ENCODE assay signal across 27 mouse cellular contexts in the genomic region with DNA sequence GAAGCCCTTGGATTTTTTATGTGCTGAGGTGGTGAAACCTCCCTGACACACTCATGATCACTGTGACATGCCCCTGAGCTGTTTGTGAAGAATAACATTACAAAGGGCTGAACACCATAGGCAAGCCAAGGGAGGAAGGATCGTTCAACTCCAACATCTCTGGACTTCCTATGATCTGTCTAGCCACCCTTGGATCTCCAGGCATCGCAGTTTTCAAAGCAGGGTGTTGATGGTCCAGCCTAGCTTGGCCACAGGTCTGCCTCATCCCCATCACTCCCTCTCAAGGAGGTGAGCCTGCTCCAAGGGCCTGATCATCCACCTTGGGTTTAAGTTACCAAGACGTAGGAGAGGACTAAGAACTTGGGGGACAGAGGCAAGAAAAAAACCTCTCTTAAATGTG.
A peak's percentile ranks its signal among the peaks of the same experiment; 100 is the strongest.
DNase-seq lines count a peak whose midpoint lies in the region; ATAC-seq and TF ChIP-seq lines count a peak whose summit lies in the region.
"Had no signal": no experiment of that assay in that cellular context is flagged by ENCODE, and none has a peak within 500 bp of the region (broad histone marks: within the 10 kb centered on the region; RNA-seq: fewer than 3 reads in every experiment).

No protein-coding gene starts in this region.

- no peaks in the 10 kb centered on the region for H3K36me3 ChIP-seq in heart, embryonic 11.5 days (ENCODE audit: control insufficient read depth, insufficient read depth, low read length)
- no peaks in the 10 kb centered on the region for H3K36me3 ChIP-seq in lung, postnatal 0 days (ENCODE audit: insufficient read depth, low read length)
- no peaks in the 10 kb centered on the region for H3K36me3 ChIP-seq in embryonic facial prominence, embryonic 10.5 days (replicated peaks)
- H3K36me3 ChIP-seq in hindbrain, embryonic 12.5 days = no peaks in the 10 kb centered on the region
- H3K36me3 ChIP-seq: embryonic facial prominence, embryonic 13.5 days; G1E; heart, embryonic 10.5 days; hindbrain, embryonic 13.5 days; intestine, embryonic 15.5 days had no signal

- no peak overlapping the region for H3K27ac ChIP-seq in heart, embryonic 11.5 days (ENCODE audit: low read depth, low read length)
- peak overlapping the region; percentile 54; the same call in 1 of the 2 replicates for H3K27ac ChIP-seq in lung, postnatal 0 days (ENCODE audit: low read length)
- no peak overlapping the region for H3K27ac ChIP-seq in embryonic facial prominence, embryonic 10.5 days (replicated peaks)
- H3K27ac ChIP-seq in hindbrain, embryonic 12.5 days = no peak overlapping the region
- H3K27ac ChIP-seq: embryonic facial prominence, embryonic 13.5 days; heart, embryonic 10.5 days; hindbrain, embryonic 13.5 days; intestine, embryonic 15.5 days had no signal

- H3K4me2 ChIP-seq in heart, embryonic 11.5 days = no peak overlapping the region
- H3K4me2 ChIP-seq in lung, postnatal 0 days (replicated peaks; ENCODE audit: low read depth, low read length) = no peak overlapping the region
- no peak overlapping the region for H3K4me2 ChIP-seq in hindbrain, embryonic 12.5 days (replicated peaks)
- H3K4me2 ChIP-seq: embryonic facial prominence, embryonic 13.5 days; hindbrain, embryonic 13.5 days; intestine, embryonic 15.5 days had no signal

- H3K9ac ChIP-seq in heart, embryonic 11.5 days (ENCODE audit: low read depth, low read length) = no peak overlapping the region
- H3K9ac ChIP-seq in lung, postnatal 0 days (replicated peaks; ENCODE audit: low read depth) = no peak overlapping the region
- no peak overlapping the region for H3K9ac ChIP-seq in hindbrain, embryonic 12.5 days
- H3K9ac ChIP-seq: embryonic facial prominence, embryonic 13.5 days; forebrain, postnatal 0 days; hindbrain, embryonic 13.5 days; intestine, embryonic 15.5 days had no signal

- DNase-seq in heart, adult 11 months = peak; percentile 82
- no peak for DNase-seq in lung, postnatal 0 days (ENCODE audit: low spot score)
- DNase-seq in lung, postnatal 14 days = no peak
- DNase-seq in embryonic facial prominence, embryonic 10.5 days (ENCODE audit: low spot score) = peak; percentile 6
- no peak for DNase-seq in liver
- DNase-seq: adrenal gland, postnatal 10 days; adrenal gland, postnatal 36 days; B cell, adult 2 months; cerebellum, adult 11 months; cerebellum, adult 2 months; cerebellum, adult 9-11 months; cerebellum, postnatal 25 days; forebrain, postnatal 0 days; gastrocnemius, postnatal 25 days; heart, postnatal 14 days; heart, postnatal 4 days; kidney, adult 11 months had no signal

- no peaks in the 10 kb centered on the region for H3K4me1 ChIP-seq in heart, embryonic 11.5 days (ENCODE audit: control insufficient read depth, insufficient read depth, low read length)
- H3K4me1 ChIP-seq in lung, postnatal 0 days (ENCODE audit: insufficient read depth, low read depth, low read length) = no peaks in the 10 kb centered on the region; the same call in 1 of the 2 replicates
- peaks cover 35% of the 10 kb centered on the region for H3K4me1 ChIP-seq in embryonic facial prominence, embryonic 10.5 days
- H3K4me1 ChIP-seq in hindbrain, embryonic 12.5 days = peaks cover 2% of the 10 kb centered on the region; the same call in 1 of the 2 replicates
- H3K4me1 ChIP-seq: hindbrain, embryonic 13.5 days had no signal

- H3K4me3 ChIP-seq in heart, embryonic 11.5 days (ENCODE audit: low read depth, low read length) = no peak overlapping the region
- H3K4me3 ChIP-seq in lung, postnatal 0 days (ENCODE audit: low read depth, low read length) = no peak overlapping the region
- no peak overlapping the region for H3K4me3 ChIP-seq in embryonic facial prominence, embryonic 10.5 days
- no peak overlapping the region for H3K4me3 ChIP-seq in hindbrain, embryonic 12.5 days
- H3K4me3 ChIP-seq: embryonic facial prominence, embryonic 13.5 days; heart, embryonic 10.5 days; hindbrain, embryonic 13.5 days; intestine, embryonic 15.5 days had no signal

- peaks cover 3% of the 10 kb centered on the region; the same call in 1 of the 2 replicates for H3K27me3 ChIP-seq in heart, embryonic 11.5 days (ENCODE audit: control insufficient read depth, insufficient read depth, low read length)
- H3K27me3 ChIP-seq in lung, postnatal 0 days (replicated peaks; ENCODE audit: insufficient read depth, low read length) = no peaks in the 10 kb centered on the region
- no peaks in the 10 kb centered on the region for H3K27me3 ChIP-seq in embryonic facial prominence, embryonic 10.5 days (replicated peaks; ENCODE audit: low read depth, poor library complexity, severe bottlenecking)
- H3K27me3 ChIP-seq in hindbrain, embryonic 12.5 days = no peaks in the 10 kb centered on the region
- H3K27me3 ChIP-seq: embryonic facial prominence, embryonic 13.5 days; hindbrain, embryonic 13.5 days; intestine, embryonic 15.5 days; Patski had no signal

- TF ChIP-seq CTCF in lung, postnatal 0 days (IDR thresholded peaks at IDR 0.05) = no peak

- no peak for ATAC-seq in heart, embryonic 11.5 days (replicated peaks; ENCODE audit: insufficient number of reproducible peaks, low FRiP score, low TSS enrichment)
- ATAC-seq in lung, postnatal 0 days = no peak
- no peak for ATAC-seq in hindbrain, embryonic 12.5 days (ENCODE audit: low FRiP score)
- ATAC-seq: forebrain, embryonic 14.5 days; forebrain, postnatal 0 days; hindbrain, embryonic 16.5 days; intestine, embryonic 15.5 days had no signal

- WGBS in heart, embryonic 11.5 days (ENCODE audit: insufficient replicate concordance) = 72% methylated on average over 3 of the region's 3 CpGs
- WGBS in lung, postnatal 0 days = 82% methylated on average over 3 of the region's 3 CpGs
- WGBS in embryonic facial prominence, embryonic 10.5 days = 83% methylated on average over 3 of the region's 3 CpGs
- WGBS in hindbrain, embryonic 12.5 days = 83% methylated on average over 3 of the region's 3 CpGs

- no peak for TF ChIP-seq EP300 in lung, postnatal 0 days (IDR thresholded peaks at IDR 0.05)

- H3K9me3 ChIP-seq in heart, embryonic 11.5 days (replicated peaks; ENCODE audit: control insufficient read depth, low read length) = no peaks in the 10 kb centered on the region
- H3K9me3 ChIP-seq in lung, postnatal 0 days (ENCODE audit: low read length) = no peaks in the 10 kb centered on the region
- no peaks in the 10 kb centered on the region for H3K9me3 ChIP-seq in embryonic facial prominence, embryonic 10.5 days
- no peaks in the 10 kb centered on the region for H3K9me3 ChIP-seq in hindbrain, embryonic 12.5 days (replicated peaks)
- H3K9me3 ChIP-seq: embryonic facial prominence, embryonic 13.5 days; heart, embryonic 10.5 days; hindbrain, embryonic 13.5 days; intestine, embryonic 15.5 days had no signal

Comparison
In these comparisons a context has a peak if more than half of its experiments do, and no peak if none do; other contexts are left out.
1. DNase-seq: peak in heart, adult 11 months (single experiment) and embryonic facial prominence, embryonic 10.5 days (single experiment); none in lung, postnatal 0 days (single experiment), lung, postnatal 14 days (single experiment) and liver (single experiment).